Mouse (Mus musculus) lung, embryonic 14.5 days (tissue): Measurements from ENCODE around the gene Zfp637. TPM values are rescaled to one million over a fixed set of nuclear protein-coding genes. Genes with fewer than 3 reads are reported as not detected.
A peak's percentile ranks its signal among the peaks of the same experiment; 100 is the strongest.
"Not testable (repeated sequence)": the region's sequence is repeated elsewhere in the genome, so short reads cannot be mapped to it uniquely, and the experiment has no call there.

ENCODE experiments used
- ATAC-seq: fragments of 200-750 bp; cut with Nextera tagmentation; 2 replicates; pipeline ENCODE4 v1.8.0; 2017; ENCODE audit warnings: mild to moderate bottlenecking, moderate TSS enrichment, moderate library complexity; ENCODE audit not compliant: insufficient read depth
- DNase-seq: peaks from one replicate; pipeline ENCODE4 v3.0.0-alpha.2; 2015
- H3K27ac ChIP-seq: fragments of 300-500 bp; sonication (generic); 2 replicates; pipeline ENCODE4 v1.5.1; 2014; ENCODE audit warnings: low read depth, mild to moderate bottlenecking, moderate library complexity
- H3K27me3 ChIP-seq: fragments of 300-500 bp; sonication (generic); 2 replicates; pipeline ENCODE4 v1.6.1; 2014; ENCODE audit warnings: low read length, control low read depth; ENCODE audit not compliant: insufficient read depth
- H3K36me3 ChIP-seq: fragments of 300-500 bp; sonication (generic); 2 replicates; pipeline ENCODE4 v1.6.1; 2014; ENCODE audit warnings: control low read depth; ENCODE audit not compliant: insufficient read depth
- H3K4me1 ChIP-seq: fragments of 300-500 bp; sonication (generic); 2 replicates; pipeline ENCODE4 v1.6.1; 2014; ENCODE audit warnings: antibody characterized with exemption, control low read depth; ENCODE audit not compliant: insufficient read depth
- H3K4me2 ChIP-seq: fragments of 300-500 bp; sonication (generic); 2 replicates; pipeline ENCODE4 v1.6.1; 2014; ENCODE audit warnings: mild to moderate bottlenecking
- H3K4me3 ChIP-seq: fragments of 300-500 bp; sonication (generic); 2 replicates; pipeline ENCODE4 v1.5.1; 2014; ENCODE audit warnings: low read depth, low read length
- H3K9ac ChIP-seq: fragments of 300-500 bp; sonication (generic); 2 replicates; pipeline ENCODE4 v1.6.1; 2014
- H3K9me3 ChIP-seq: fragments of 300-500 bp; sonication (generic); 2 replicates; pipeline ENCODE4 v1.6.1; 2016; ENCODE audit warnings: low read depth, low read length, control low read depth
- CTCF ChIP-seq: IDR thresholded peaks from 2 replicates; pipeline ENCODE4 v1.5.1; 2016; ENCODE audit warnings: antibody characterized with exemption, low read depth
- WGBS: fragments of 180-500 bp; shearing (Covaris S2); extraction: QIAGEN DNeasy Blood & Tissue Kit; methylation state at CpG from one replicate; pipeline ENCODE4 v1.1.7; 2014; 5-methylcytosine and 5-hydroxymethylcytosine counted together
- polyA plus RNA-seq: library from polyadenylated mRNA; unstranded; fragments of >200 nt; fragmentation: Nextera tagmentation; extraction: Ambion mirVana; gene quantifications from 2 replicates; pipeline ENCODE4 v1.2.1, GENCODE M21; 2014

Gene Zfp637
- polyA plus RNA-seq, 1 experiment from 2014 or later: 160 TPM

- Histone ChIP-seq H3K36me3 (no peaks in the 10 kb centered on the region), H3K27ac (no peak overlapping the region), H3K27me3 (no peaks in the 10 kb centered on the region), H3K9me3 (no peaks in the 10 kb centered on the region), H3K4me1 (no peaks in the 10 kb centered on the region), H3K4me2 (no peak overlapping the region), H3K4me3 (no peak overlapping the region), H3K9ac (no peak overlapping the region)
- DNase-seq: no peak
- no peak for TF ChIP-seq CTCF
- WGBS: 66% methylated on average over 5 of the region's 5 CpGs
- ATAC-seq: no peak
These were observed 29.7 kb upstream of the Zfp637 start for GRCm38 (mm10) chr6:117811256-117811655.

GRCm38 (mm10) chr6:117814681-117815080 lies 26.3 kb upstream of the Zfp637 start:
- no peak overlapping the region for H3K27ac ChIP-seq
- TF ChIP-seq CTCF: no peak
- H3K9ac ChIP-seq: no peak overlapping the region
- no peak for ATAC-seq
- no peak overlapping the region for H3K4me2 ChIP-seq
- no peak overlapping the region for H3K4me3 ChIP-seq
- DNase-seq: no peak
- H3K27me3 ChIP-seq: no peaks in the 10 kb centered on the region
- no peaks in the 10 kb centered on the region for H3K4me1 ChIP-seq
- H3K9me3 ChIP-seq: no peaks in the 10 kb centered on the region
- no peaks in the 10 kb centered on the region for H3K36me3 ChIP-seq

GRCm38 (mm10) chr6:117817108-117817541 lies 23.9 kb upstream of the Zfp637 start:
- no peak overlapping the region for H3K4me3 ChIP-seq
- no peaks in the 10 kb centered on the region for H3K9me3 ChIP-seq
- TF ChIP-seq CTCF: no peak
- no peaks in the 10 kb centered on the region for H3K27me3 ChIP-seq
- H3K27ac ChIP-seq: no peak overlapping the region
- ATAC-seq: no peak
- H3K36me3 ChIP-seq: no peaks in the 10 kb centered on the region
- WGBS: 48% methylated on average over 4 of the region's 5 CpGs
- H3K9ac ChIP-seq: no peak overlapping the region
- H3K4me2 ChIP-seq: no peak overlapping the region
- no peak for DNase-seq
- H3K4me1 ChIP-seq: no peaks in the 10 kb centered on the region

DNA sequence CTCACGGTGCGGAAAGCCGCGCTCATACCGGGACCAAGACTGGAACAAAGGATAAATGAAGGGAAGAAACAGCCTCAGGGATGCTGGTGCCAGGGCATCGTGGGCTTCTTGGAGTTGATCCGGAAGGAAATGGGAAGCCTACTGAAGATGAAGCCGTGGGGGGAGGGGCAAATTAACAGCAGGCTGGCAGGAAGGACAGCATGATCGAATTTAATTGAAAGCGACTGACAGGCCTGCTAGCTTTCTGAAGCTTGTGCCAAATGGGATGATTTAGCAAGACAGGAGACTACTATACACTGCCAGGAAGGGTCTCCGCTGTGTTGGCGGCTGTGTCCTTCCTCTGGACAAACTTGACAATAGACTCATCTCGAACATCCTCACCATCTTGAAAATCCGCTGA lies 20.7 kb upstream of the Zfp637 start:
- H3K4me1 ChIP-seq: no peaks in the 10 kb centered on the region
- no peak for ATAC-seq
- H3K27ac ChIP-seq: no peak overlapping the region
- no peak overlapping the region for H3K4me2 ChIP-seq
- H3K9me3 ChIP-seq: no peaks in the 10 kb centered on the region
- no peak overlapping the region for H3K4me3 ChIP-seq
- no peak for TF ChIP-seq CTCF
- no peaks in the 10 kb centered on the region for H3K36me3 ChIP-seq
- H3K27me3 ChIP-seq: no peaks in the 10 kb centered on the region
- 85% methylated on average over 14 of the region's 14 CpGs for WGBS
- DNase-seq: no peak
- H3K9ac ChIP-seq: no peak overlapping the region

DNA sequence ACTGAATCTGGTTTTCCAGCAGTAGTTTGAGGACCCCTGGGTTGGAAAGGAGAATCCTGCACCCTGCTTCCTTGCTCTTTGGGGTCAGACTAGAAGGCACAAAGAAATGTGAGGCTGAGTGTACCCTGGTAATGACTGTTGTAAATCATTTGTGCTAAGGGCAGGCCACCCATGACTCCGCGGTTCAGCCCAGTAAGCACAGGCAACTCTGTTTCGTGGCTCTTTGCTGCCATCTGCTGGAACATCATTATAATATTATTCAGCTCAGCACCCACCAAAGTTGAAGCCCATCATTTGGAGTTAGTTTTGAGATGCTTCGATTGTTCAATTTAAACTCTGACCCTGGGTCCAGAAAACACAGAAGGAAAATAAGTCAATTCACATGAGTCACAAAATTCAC lies 15.6 kb upstream of the Zfp637 start:
- peak; percentile 92 for DNase-seq
- Histone ChIP-seq H3K27ac (no peak overlapping the region), H3K4me1 (no peaks in the 10 kb centered on the region), H3K9me3 (no peaks in the 10 kb centered on the region), H3K4me2 (no peak overlapping the region), H3K9ac (no peak overlapping the region), H3K27me3 (no peaks in the 10 kb centered on the region), H3K36me3 (no peaks in the 10 kb centered on the region), H3K4me3 (no peak overlapping the region)
- peak; percentile 73 for ATAC-seq
- 8% methylated on average over 4 of the region's 4 CpGs for WGBS
- TF ChIP-seq CTCF: peak; percentile 84

DNA sequence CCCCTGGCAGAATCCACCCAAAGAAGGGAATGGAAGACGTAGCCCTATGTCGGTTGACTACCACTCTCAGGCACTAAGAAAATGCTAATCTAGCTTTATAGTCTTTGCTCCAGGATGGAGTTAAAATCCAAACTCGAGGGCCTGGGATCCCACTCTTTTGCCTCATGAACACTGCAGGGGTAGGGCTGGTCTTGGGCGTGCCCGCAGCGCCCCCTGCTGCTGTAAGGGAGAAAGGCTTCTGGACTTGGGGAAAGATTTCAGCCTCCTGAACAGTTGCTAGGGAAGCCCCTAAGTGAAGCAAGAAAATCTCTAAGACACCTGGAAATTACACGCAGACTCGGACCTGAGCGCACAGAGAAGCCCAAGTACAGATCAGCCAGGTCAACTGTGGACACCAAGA lies 12.7 kb upstream of the Zfp637 start:
- TF ChIP-seq CTCF: peak; percentile 87
- 18% methylated on average over 9 of the region's 9 CpGs for WGBS
- Histone ChIP-seq H3K9me3 (no peaks in the 10 kb centered on the region), H3K27ac (no peak overlapping the region), H3K36me3 (no peaks in the 10 kb centered on the region), H3K27me3 (no peaks in the 10 kb centered on the region), H3K4me3 (no peak overlapping the region), H3K9ac (no peak overlapping the region), H3K4me2 (no peak overlapping the region), H3K4me1 (no peaks in the 10 kb centered on the region)
- ATAC-seq (peak; percentile 32; the same call in 1 of the 2 replicates), DNase-seq (peak; percentile 86)

DNA sequence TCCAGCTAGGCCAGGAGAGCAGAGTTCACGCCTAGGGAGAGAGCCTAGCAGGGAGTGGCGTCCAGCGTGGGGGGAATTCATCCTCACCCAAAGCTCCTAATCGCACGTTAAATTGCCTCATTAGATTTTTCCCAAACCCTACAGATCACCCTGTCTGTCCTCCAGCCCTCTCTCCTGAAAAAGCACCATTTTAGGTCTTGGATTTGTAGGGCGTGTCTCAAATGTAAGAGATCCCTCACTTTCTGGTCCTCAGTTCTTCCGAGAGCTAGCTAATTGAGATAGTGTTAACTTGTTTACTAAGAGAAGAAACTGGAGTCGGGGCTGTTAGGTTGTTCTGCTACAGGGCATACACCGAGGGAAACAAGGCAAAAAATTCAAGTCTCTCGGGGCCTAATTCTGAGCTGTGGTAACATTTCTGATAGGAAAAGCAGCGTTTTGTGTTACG lies 553 bp downstream of the Zfp637 start:
- ATAC-seq: no peak; the same call in 1 of the 2 replicates
- Histone ChIP-seq H3K36me3 (peaks cover 36% of the 10 kb centered on the region), H3K27me3 (no peaks in the 10 kb centered on the region), H3K27ac (peak overlapping the region; percentile 95), H3K9me3 (no peaks in the 10 kb centered on the region), H3K4me3 (peak overlapping the region; percentile 87), H3K9ac (peak overlapping the region; percentile 98), H3K4me2 (peak overlapping the region; percentile 78), H3K4me1 (no peaks in the 10 kb centered on the region)
- no peak for TF ChIP-seq CTCF
- peak; percentile 58 for DNase-seq
- WGBS: 4% methylated on average over 12 of the region's 12 CpGs

- Histone ChIP-seq H3K27ac (no peak overlapping the region), H3K9me3 (no peaks in the 10 kb centered on the region), H3K36me3 (peaks cover 62% of the 10 kb centered on the region), H3K4me1 (no peaks in the 10 kb centered on the region), H3K4me3 (no peak overlapping the region), H3K4me2 (no peak overlapping the region), H3K27me3 (no peaks in the 10 kb centered on the region), H3K9ac (no peak overlapping the region)
- no peak for TF ChIP-seq CTCF
- DNase-seq (no peak), ATAC-seq (no peak)
- WGBS: 63% methylated on average over 9 of the region's 9 CpGs
These were observed 3.6 kb downstream of the Zfp637 start for GRCm38 (mm10) chr6:117844597-117844996.

DNA sequence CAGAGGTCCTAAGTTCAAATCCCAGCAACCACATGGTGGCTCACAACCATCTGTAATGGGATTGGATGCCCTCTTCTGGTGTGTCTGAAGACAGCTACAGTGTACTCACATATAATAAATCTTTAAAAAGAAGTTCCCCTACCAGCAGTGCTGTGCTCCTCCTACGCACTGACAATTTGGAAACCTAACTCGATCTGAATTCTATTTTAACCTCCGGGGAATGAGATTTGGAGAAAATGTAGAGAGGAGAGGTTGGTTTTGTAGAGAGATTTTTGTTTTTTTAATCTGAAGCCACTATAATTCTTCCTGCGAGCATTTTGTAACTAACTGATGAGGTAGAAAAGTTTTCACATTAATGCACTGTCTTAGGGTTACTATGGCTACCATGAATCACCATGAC lies 5.7 kb downstream of the Zfp637 start:
- H3K9me3 ChIP-seq, ATAC-seq, H3K4me3 ChIP-seq, DNase-seq, H3K4me2 ChIP-seq, H3K4me1 ChIP-seq, H3K9ac ChIP-seq, H3K27me3 ChIP-seq, H3K27ac ChIP-seq: not testable (repeated sequence)
- 92% methylated on average over 4 of the region's 4 CpGs for WGBS
- peaks cover 62% of the 10 kb centered on the region for H3K36me3 ChIP-seq
